Mouse (Mus musculus): ENCODE data around the gene Zfp454.

The Zfp454 gene

DNA sequence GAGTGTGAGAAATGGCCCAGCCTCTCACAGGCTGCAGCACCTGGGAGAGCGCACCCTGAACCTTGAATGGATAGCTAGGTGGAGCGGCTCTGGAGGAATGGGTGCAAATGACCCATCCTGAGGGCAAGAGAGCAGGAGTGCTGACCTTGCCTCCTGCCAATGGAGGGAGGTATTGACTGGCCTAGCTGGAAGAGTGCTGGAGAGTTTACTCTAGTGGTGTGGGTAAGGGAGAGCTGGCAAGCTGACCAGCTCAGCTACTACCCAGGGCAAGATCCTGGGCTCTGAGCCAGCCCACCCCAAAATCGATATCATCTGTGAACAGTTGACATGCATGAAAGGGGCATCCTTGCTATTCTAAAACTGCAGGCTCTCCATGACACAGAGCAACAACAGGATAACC is 41.5 kb downstream of the Zfp454 start:
- in situ Hi-C loops (cut with MboI, MseI): loop anchor here in 1 of 2 experiments (25.0 kb wide), 1 partner anchor 841 kb away; the partner anchor contains the start of gene 0610009B22Rik

DNA sequence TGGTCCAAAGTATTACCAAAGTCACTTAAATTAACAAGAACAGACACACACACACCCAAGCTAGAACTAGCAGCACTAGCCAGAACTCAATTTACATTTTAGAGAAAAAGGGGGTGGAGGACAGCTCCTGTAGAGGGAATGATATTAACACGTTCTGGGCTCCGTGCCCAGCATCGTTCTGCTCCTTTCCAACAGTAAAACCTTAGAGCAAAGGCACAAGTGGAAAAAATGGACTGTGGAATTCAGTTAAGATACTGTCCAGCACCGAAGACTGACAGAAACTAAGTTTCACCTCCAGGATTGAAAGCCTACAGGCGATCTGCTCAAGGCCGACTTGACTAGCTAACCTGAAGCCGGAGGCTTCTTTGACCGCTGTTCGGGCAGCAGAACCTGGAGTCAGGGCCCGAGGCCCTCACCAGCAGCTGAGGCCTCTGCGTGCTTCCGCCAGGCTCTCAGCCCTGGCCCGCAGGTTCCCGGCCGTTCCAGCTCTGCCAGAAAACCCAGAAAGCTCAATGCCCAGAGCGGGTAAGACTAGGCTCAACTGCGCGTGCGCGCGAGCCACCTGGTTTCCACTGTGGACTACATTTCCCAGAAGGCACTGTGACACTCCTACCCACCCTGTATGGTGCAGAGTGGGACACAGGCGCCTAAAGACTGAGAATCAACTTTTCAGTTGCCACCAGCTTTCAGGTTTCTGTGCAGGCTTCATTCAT is 46.3 kb downstream of the Zfp454 start, which contains the start of gene Zfp879:
Gene Zfp879 (minus strand): TSS at position 530 of the 713 bp plus-strand sequence.
- in situ Hi-C loops (cut with MboI, MseI): loop anchor here in 1 of 2 experiments (25.0 kb wide), 1 partner anchor 846 kb away; the partner anchor contains the start of gene 0610009B22Rik

DNA sequence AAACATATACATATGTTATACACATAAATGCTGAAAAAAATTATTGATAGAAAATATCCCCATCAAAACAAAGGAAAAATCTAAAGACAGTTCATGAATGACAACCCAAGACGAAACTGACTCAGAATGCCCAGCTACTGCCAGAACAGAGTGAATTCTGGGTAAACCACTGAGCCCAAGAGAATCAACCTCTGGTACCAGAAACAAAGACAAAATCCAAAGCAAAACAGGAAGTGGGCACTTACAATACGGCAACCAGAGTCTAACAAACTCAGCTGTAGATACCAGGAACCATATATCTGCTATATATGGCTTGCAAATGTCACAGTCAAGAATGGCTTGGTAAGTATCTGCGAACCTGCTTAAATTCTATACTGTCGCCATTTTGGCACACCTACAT is 51.7 kb downstream of the Zfp454 start:
- in situ Hi-C loops (cut with MboI, MseI): loop anchor here in 1 of 2 experiments (25.0 kb wide), 1 partner anchor 852 kb away; the partner anchor contains the start of gene 0610009B22Rik

DNA sequence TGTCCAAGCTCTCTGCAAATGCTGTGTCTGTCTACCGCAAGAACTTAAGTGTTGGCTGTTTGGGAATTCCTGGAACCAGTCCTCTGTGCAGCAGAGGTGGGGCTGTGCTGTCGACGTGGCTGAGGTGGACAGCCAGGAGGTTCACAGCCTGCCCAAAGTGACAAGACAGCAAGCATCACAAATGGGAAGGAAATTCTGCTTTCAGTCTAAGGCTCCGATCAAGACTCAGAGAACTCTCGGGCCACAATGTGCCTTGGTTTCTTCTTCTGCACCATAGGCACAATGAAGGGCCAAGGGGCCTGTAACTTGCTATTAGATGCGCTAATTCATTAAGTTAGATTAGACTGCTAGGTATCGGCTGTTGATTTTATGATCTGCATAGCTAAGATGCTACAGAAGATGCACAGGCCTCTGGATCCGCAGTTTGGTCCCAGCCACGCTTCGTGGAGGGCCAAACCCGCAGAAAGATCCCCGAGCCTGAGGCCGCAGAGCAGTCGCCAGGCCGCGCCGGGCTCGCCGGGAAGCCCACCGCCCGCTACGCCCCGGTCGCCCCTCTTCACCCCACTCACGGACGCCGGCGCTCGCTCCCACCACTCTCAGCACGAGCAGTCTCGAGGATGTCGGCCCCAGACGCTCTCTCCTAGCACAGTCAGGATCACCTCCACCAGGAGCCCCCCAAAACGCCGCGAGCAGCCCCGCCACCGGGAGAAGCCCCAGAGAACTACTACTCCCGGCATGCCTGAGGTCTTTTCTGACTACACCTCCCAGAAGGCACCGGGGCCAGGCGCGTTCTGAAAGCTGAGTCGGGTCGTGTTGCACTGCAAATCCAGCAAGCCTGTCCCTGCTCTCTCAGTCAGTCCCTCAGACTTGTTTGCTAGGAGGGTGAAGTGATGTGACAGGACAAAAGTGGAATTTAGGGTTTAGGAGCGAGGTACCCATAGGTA is 60.2 kb downstream of the Zfp454 start, which contains the start of gene Zfp354c:
Gene Zfp354c (minus strand): TSS at position 715 of the 944 bp plus-strand sequence.
- in situ Hi-C loops (cut with MboI, MseI): loop anchor here in 1 of 2 experiments (25.0 kb wide), 1 partner anchor 860 kb away; the partner anchor contains the start of gene 0610009B22Rik

DNA sequence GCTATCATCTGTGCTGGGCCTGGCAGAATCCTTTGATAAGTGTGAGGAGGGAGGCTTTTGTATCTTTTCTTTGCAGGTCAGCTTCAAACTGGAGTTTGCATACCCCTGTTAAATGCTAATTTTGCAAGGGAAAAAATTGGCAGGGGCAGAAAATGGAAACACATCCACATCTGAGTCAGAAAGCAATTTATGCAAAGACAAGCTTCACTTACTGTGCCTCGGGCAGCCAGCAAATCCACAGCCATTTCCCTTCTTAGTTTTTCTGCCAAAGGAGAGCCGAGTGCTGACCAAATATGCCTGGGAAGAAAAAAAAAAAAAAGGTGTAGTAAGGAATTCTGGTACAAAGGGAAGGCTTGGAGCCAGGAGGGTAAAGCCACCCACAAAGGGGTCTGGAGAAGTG is 61.2 kb downstream of the Zfp454 start:
- in situ Hi-C loops (cut with MboI, MseI): loop anchor here in 1 of 2 experiments (25.0 kb wide), 1 partner anchor 861 kb away; the partner anchor contains the start of gene 0610009B22Rik
